In the genomic region with DNA sequence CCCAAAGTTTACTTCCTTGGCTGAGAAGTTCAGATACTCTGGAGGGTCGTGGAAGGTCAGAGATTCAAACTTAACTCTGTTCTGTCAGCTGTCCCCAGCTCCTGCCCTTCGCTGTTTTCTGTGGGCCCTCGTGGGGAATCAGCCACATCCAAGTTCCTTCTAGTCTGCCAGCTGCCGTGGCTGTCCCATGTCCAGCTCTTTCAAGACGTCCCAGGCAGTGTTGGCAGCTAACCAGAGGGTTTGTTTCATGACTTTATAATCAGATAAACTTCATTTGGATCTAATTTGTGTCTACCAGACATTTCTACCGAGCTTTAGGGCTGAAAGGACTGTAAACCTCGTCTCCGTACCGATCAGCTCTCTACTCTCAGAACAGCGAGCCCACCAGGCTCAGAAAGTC, we compare ENCODE assay signal across 11 mouse cellular contexts.
A peak's percentile ranks its signal among the peaks of the same experiment; 100 is the strongest.
DNase-seq lines count a peak whose midpoint lies in the region; ATAC-seq and TF ChIP-seq lines count a peak whose summit lies in the region.
"Had no signal": no experiment of that assay in that cellular context is flagged by ENCODE, and none has a peak within 500 bp of the region (broad histone marks: within the 10 kb centered on the region; RNA-seq: fewer than 3 reads in every experiment).

No protein-coding gene starts in this region.

- TF ChIP-seq POLR2A in kidney, adult 2 months (IDR thresholded peaks at IDR 0.05; ENCODE audit: low read depth, low read length) = no peak

- DNase-seq in adrenal gland, postnatal 36 days = peak; percentile 36 to 66
- DNase-seq in adrenal gland, postnatal 25 days = no peak
- DNase-seq in kidney, adult 2 months = peak; percentile 59
- DNase-seq in kidney, adult 9 months = no peak
- DNase-seq in retina, embryonic 14.5 days (ENCODE audit: low spot score) = no peak
- DNase-seq in frontal cortex, postnatal 36 days (ENCODE audit: low spot score in 2 of 2) = no peak

- H3K27me3 ChIP-seq in kidney, adult 2 months (replicated peaks; ENCODE audit: control insufficient read depth, insufficient read depth, low read length) = no peaks in the 10 kb centered on the region
- H3K27me3 ChIP-seq in intestine, embryonic 15.5 days (replicated peaks) = no peaks in the 10 kb centered on the region
- H3K27me3 ChIP-seq: limb, embryonic 13.5 days; midbrain, embryonic 12.5 days; Patski had no signal

- no peak for ATAC-seq in intestine, embryonic 15.5 days
- ATAC-seq in megakaryocyte-erythroid progenitor cell, adult 5-6 weeks (replicated peaks; ENCODE audit: low FRiP score, low TSS enrichment, poor library complexity, severe bottlenecking) = peak; percentile 42; the same call in 1 of the 2 replicates
- ATAC-seq: Patski had no signal

- peak overlapping the region; percentile 28 for H3K27ac ChIP-seq in kidney, adult 2 months (ENCODE audit: insufficient read depth, low read depth, low read length)
- 0 out of 2 replicates have a peak overlapping the region, but pooled peaks have one; percentile 0 for H3K27ac ChIP-seq in intestine, embryonic 15.5 days
- H3K27ac ChIP-seq: limb, embryonic 13.5 days; midbrain, embryonic 12.5 days had no signal

- H3K9ac ChIP-seq in intestine, embryonic 15.5 days = no peak overlapping the region
- H3K9ac ChIP-seq: limb, embryonic 13.5 days; midbrain, embryonic 12.5 days had no signal

- 33% methylated on average over 10 of the region's 10 CpGs for WGBS in kidney, adult 2 months
- 52% methylated on average over 10 of the region's 10 CpGs for WGBS in intestine, embryonic 15.5 days

- H3K36me3 ChIP-seq in kidney, adult 2 months (ENCODE audit: control insufficient read depth, insufficient read depth, low read length) = no peaks in the 10 kb centered on the region
- no peaks in the 10 kb centered on the region for H3K36me3 ChIP-seq in intestine, embryonic 15.5 days
- H3K36me3 ChIP-seq: limb, embryonic 13.5 days; midbrain, embryonic 12.5 days had no signal

- peaks cover 66% of the 10 kb centered on the region for H3K4me1 ChIP-seq in kidney, adult 2 months (ENCODE audit: control insufficient read depth, insufficient read depth, low read length)
- peaks cover 24% of the 10 kb centered on the region for H3K4me1 ChIP-seq in intestine, embryonic 15.5 days (replicated peaks)

- no peak for TF ChIP-seq CTCF in kidney, adult 2 months (conservative IDR thresholded peaks at IDR 0.05; ENCODE audit: insufficient read depth, insufficient read length, low read depth, low read length)

- H3K4me2 ChIP-seq in intestine, embryonic 15.5 days (replicated peaks) = no peak overlapping the region
- H3K4me2 ChIP-seq: limb, embryonic 13.5 days; midbrain, embryonic 12.5 days had no signal

- no peaks in the 10 kb centered on the region for H3K9me3 ChIP-seq in intestine, embryonic 15.5 days
- H3K9me3 ChIP-seq: limb, embryonic 13.5 days; midbrain, embryonic 12.5 days had no signal

- no peak overlapping the region for H3K4me3 ChIP-seq in kidney, adult 2 months (ENCODE audit: insufficient read depth, low read depth, low read length)
- H3K4me3 ChIP-seq in intestine, embryonic 15.5 days (replicated peaks) = no peak overlapping the region
- H3K4me3 ChIP-seq: limb, embryonic 13.5 days; midbrain, embryonic 12.5 days had no signal

Comparison
In these comparisons a context has a peak if more than half of its experiments do, and no peak if none do; other contexts are left out.
1. DNase-seq: peak in adrenal gland, postnatal 36 days (2 of 2) and kidney, adult 2 months (single experiment); none in adrenal gland, postnatal 25 days (single experiment), kidney, adult 9 months (single experiment), retina, embryonic 14.5 days (single experiment) and frontal cortex, postnatal 36 days (0 of 2).